Mouse (Mus musculus) urinary bladder, adult 2 months (tissue): ENCODE results near the gene Omp. TPM values are rescaled to one million over a fixed set of nuclear protein-coding genes. Genes with fewer than 3 reads are reported as not detected.

Experiments used
- DNase-seq: peaks from one replicate; pipeline ENCODE4 v3.0.0; 2022; ENCODE audit warnings: low spot score
- polyA plus RNA-seq: library from polyadenylated mRNA; depleted of rRNA; stranded (reverse); fragments of >200 nt; gene quantifications from 2 replicates; pipeline ENCODE4 v1.2.3, GENCODE M21; 2012

The Omp gene
- polyA plus RNA-seq, 1 experiment: 1.7 TPM

DNA sequence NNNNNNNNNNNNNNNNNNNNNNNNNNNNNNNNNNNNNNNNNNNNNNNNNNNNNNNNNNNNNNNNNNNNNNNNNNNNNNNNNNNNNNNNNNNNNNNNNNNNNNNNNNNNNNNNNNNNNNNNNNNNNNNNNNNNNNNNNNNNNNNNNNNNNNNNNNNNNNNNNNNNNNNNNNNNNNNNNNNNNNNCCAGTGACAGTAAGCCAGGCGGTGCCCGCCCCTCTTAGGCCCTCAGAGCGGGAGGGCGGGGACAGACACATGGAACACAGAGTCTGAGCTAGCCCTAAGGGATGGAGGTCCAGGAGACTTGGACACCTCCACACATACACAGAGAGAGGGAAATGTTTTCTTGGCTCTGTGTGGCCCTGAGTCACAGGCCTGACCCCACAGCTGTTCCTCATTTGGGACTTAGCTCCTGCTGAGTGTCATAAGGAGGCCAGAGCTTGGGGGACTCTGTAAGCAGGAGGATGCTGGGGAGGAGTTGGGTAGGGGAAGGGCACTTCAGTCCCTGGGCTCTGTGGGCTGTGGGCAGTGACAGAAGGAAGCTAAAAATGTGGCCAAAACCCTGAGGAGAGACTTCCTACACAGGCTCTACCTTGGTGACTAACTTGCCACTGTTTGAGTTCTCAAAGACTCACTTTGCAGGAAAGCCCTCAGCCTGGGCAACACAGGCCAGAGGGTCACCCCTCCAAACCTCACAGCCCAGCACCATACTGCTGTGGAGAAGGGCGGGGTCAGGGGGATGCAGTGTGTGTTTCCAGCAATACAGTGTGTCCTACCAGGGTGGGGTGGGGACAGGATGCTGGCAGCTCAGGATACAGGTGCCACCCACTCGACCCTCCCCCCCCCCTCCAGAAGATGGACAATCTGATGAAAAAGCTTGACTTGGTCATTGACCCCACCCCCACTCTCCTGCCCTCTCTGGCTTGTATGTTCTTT, 26.1 kb upstream of the Omp start:
- DNase-seq: no peak

DNA sequence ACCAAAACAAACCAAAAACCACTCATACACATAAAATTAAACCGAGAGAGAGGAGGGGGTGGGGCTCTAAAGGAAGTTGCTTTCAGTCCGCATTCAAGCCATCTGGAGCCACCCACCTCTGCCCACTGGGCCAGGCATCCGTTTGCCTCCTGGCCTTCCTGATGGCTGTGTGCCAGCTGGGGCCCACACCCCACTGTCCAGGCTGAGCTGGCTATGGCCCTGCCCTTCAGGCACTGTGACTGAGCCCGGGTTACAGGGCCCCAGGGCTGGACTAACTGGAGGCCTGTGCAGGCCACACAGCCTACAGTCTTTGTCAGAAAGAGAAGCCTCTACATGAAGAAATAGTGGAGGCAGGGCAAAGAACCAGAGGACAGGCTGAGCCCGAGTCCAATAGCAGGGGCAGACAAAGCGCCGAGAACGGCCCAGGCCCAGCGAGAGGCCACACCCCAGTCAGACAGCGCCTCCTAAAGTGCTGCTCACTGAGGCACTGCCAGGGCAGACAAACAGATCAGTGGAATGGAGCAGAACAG, 19.8 kb upstream of the Omp start:
- peak; percentile 68 for DNase-seq

DNA sequence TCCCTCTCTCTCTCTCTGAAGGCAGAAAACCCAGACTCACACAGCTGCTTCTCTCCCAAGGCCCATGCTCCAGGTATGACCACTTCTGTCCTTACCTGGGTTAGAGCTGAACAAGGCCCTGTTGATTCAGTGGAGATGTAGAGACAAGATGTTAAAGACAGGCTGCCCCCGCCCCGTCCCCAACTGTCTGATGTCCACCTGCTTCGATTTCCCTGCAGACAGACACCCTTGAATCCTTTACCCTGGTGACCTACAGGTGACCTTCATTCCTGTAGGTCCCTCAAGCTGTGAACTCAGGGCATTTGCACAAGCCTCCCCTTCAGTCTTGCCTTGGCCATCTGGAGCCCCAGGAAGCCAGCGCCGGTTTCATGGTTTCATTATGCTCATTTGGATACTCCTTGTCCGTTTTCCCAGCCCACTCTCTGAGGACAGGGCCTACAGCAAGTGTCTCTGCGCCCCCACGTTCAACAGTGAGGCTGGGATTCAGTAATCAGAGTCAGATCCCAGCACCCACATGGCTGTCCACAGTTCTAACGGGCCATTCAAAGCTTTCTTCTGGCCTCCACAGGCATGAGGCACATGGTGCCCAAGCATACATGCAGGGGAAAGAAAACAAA, 19.2 kb upstream of the Omp start:
- no peak for DNase-seq

- DNase-seq: no peak
Observed at GRCm38 (mm10) chr7:98163700-98164099, 18.4 kb upstream of the Omp start.

GRCm38 (mm10) chr7:98162239-98162638, 16.9 kb upstream of the Omp start:
- no peak for DNase-seq

DNA sequence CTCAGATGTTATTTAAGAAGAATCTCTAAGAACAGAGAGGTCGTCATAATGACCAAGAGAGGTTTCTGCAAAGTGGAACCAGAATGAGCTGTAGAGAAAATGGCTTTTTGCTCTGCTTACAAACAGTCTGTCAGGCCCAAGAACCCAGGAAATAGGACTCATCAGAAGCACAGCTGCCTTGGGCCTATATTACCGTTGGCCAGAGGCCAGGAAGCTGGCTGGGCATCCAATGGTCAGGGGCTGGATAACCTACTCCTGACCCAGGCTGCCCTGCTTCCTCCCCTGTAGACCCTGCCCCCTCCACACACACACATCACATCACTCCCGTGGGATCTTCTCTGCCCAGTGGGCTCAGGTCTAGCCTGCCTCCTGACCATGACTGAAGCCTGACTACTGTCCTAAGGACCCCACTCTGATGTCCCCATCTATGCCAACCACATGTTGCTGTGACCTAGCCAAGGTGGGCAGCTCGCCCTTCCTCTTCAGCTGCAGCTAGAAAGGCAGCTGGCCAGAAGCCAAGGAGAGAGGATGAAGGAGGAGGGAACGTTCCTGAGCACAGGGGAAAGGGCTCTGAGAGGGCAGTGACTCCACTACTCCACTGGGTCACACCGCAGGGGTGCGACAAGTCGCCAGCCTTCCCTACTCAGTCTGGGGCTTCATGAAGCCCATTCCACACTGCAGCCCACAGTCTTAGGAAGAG, 14.9 kb upstream of the Omp start:
- DNase-seq: no peak

- DNase-seq: peak; percentile 64
Observed at GRCm38 (mm10) chr7:98158481-98158880, 13.2 kb upstream of the Omp start.

GRCm38 (mm10) chr7:98157636-98158332, 12.5 kb upstream of the Omp start:
- DNase-seq: no peak

DNA sequence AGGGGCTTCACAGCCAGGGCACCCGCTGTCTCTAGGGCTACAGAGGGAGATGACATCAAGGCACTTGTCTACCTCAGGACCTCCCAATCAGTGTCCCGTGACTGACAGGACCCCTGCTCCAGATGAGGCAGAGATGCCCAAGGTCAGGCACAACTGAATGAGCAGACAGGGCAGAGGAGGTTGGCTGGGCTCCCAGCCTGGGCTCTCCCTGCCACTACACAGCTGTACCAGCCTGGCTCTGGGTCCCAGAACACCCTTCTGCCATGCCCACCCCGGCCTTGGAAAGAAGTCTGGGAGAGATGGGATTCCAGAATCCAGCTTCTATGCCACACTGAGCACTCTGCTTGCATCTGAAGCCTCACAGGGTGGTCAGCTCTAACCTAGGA, 11.0 kb upstream of the Omp start:
- DNase-seq: no peak

GRCm38 (mm10) chr7:98155546-98156279, 10.4 kb upstream of the Omp start:
- no peak for DNase-seq

DNA sequence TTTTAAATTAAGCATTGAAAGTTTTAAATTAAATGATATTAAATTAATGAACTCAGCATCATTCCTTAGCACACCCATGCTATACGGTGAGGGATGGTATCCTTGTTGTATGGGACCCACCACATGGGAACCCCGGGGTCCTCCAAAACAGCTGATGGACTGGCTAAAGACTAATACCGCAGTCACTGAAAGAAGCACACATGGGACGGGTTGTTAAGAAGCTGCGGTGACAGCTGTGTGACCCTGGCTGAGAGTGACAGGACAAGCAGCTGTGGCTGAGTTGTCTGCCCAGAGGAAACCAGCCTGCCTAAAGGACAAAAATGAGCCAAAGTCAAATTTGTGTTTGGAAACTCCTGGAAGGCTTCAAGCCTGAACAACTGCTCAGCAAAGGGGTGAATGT, 8.6 kb upstream of the Omp start:
- no peak for DNase-seq

- DNase-seq: no peak
Observed at GRCm38 (mm10) chr7:98153345-98153744, 8.0 kb upstream of the Omp start.

GRCm38 (mm10) chr7:98152400-98152799, 7.1 kb upstream of the Omp start:
- DNase-seq: no peak

DNA sequence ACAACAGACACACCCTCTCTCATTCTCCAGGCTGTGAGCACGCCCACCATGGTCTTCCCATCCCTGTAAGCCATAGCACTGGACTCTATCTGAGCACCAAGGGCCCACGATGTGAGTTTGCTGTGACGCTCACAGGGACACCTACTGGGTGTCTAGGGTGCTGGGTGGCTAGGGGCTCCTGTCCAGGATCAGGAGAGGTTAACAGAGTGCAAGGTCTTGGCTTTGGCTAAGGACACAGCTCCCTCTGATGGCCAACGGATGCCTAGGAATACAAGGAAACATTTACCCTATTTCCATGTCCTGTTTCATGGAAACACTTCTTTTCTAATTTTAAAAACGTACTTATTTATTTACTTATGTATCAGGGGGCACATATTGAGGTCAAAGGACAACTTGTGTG, 5.2 kb upstream of the Omp start:
- no peak for DNase-seq

DNA sequence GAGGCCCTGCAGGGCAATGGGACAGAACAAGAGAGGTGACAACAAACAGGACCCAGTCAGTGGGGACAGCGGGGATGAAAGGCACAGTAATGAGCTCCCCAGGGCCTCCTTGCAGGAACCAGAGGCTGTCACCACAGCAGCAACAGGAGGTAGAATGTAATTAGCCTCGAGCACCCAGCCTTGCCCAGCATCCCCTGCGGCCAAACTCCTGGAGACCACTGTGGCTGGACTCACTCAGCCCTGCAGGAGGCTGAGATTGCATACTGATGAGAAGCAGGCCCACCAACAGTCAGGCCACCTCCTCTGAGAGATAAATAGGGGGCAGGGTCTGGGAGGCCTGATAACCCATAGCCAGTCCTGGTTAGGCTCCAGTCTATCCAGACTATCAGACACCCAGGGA, 4.5 kb upstream of the Omp start:
- no peak for DNase-seq

- DNase-seq: no peak
Observed at GRCm38 (mm10) chr7:98148721-98149407, 3.6 kb upstream of the Omp start.

- DNase-seq: no peak
Observed at GRCm38 (mm10) chr7:98147766-98148165, 2.5 kb upstream of the Omp start.

- no peak for DNase-seq
Observed at GRCm38 (mm10) chr7:98146447-98146845, 1.1 kb upstream of the Omp start.

- DNase-seq: no peak
Observed at GRCm38 (mm10) chr7:98145842-98146446, 642 bp upstream of the Omp start.

DNA sequence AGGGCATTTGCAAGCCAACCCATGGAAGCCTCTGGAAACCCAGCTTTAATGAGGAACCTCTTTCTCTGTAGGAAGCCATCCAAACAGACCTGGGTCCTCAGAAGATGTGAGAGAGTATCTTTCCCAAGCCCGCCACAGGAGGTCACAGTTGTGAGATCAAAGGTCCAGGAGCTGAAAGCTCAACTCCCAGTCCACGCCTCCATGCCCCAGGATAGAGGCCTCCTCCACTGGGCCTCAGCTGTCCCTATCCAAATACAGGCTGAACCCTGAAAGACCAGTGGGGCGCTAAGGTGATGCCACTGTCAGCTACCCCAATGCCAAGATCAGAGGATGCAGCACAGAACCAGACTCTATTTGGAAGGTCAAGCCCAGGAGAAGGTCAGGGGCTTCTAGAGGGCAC, 2.7 kb downstream of the Omp start:
- no peak for DNase-seq
